Comparison of ENCODE assay signal across 9 mouse cellular contexts in the genomic region with DNA sequence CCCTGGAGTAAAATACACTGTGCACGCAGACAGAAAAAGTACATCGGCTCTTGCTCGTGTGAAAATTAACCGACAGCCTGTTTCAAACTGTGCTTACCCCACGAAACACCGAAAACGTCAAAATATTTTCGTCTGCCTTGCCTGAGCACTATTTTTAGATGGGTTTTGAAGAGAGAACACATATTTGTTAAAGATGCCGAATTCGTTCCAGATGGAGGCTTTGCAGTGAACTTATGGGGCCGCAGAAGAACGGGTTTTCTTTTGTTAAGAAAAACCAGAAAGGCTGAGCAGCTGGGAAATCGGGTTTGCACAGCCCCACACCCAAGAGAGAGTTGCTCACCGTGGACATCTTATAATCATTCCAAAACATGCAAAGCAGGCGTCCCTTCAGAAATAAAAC.
A peak's percentile ranks its signal among the peaks of the same experiment; 100 is the strongest.
DNase-seq lines count a peak whose midpoint lies in the region; ATAC-seq lines count a peak whose summit lies in the region.
"Had no signal": no experiment of that assay in that cellular context is flagged by ENCODE, and none has a peak within 500 bp of the region (broad histone marks: within the 10 kb centered on the region; RNA-seq: fewer than 3 reads in every experiment).

No protein-coding gene starts in this region.

- peaks cover 44% of the 10 kb centered on the region for H3K4me1 ChIP-seq in embryonic facial prominence, embryonic 15.5 days
- H3K4me1 ChIP-seq in hindbrain, embryonic 13.5 days (replicated peaks) = peaks cover 10% of the 10 kb centered on the region
- peaks cover 21% of the 10 kb centered on the region for H3K4me1 ChIP-seq in neural tube, embryonic 15.5 days
- H3K4me1 ChIP-seq in midbrain, embryonic 10.5 days = 0 out of 2 replicates have a peak, but pooled peaks cover 3% of the 10 kb centered on the region
- H3K4me1 ChIP-seq: liver, embryonic 13.5 days had no signal

- peak overlapping the region; percentile 94 for H3K27ac ChIP-seq in embryonic facial prominence, embryonic 15.5 days (replicated peaks)
- 0 out of 2 replicates have a peak overlapping the region, but pooled peaks have one; percentile 9 for H3K27ac ChIP-seq in hindbrain, embryonic 13.5 days
- peak overlapping the region; percentile 64 for H3K27ac ChIP-seq in neural tube, embryonic 15.5 days (replicated peaks)
- no peak overlapping the region; the same call in 1 of the 2 replicates for H3K27ac ChIP-seq in midbrain, embryonic 10.5 days (replicated peaks)
- H3K27ac ChIP-seq: liver, embryonic 13.5 days had no signal

- no peaks in the 10 kb centered on the region for H3K27me3 ChIP-seq in embryonic facial prominence, embryonic 15.5 days
- H3K27me3 ChIP-seq in hindbrain, embryonic 13.5 days = no peaks in the 10 kb centered on the region
- no peaks in the 10 kb centered on the region for H3K27me3 ChIP-seq in neural tube, embryonic 15.5 days (replicated peaks)
- H3K27me3 ChIP-seq in midbrain, embryonic 10.5 days (ENCODE audit: low read depth, poor library complexity, severe bottlenecking) = no peaks in the 10 kb centered on the region
- H3K27me3 ChIP-seq: liver, embryonic 13.5 days had no signal

- intact Hi-C loops in left cerebral cortex, postnatal 14 days (cut with DNase I) = no loop called here

- H3K4me3 ChIP-seq in embryonic facial prominence, embryonic 15.5 days (replicated peaks) = no peak overlapping the region
- H3K4me3 ChIP-seq in hindbrain, embryonic 13.5 days = no peak overlapping the region
- H3K4me3 ChIP-seq in neural tube, embryonic 15.5 days (replicated peaks) = no peak overlapping the region
- no peak overlapping the region for H3K4me3 ChIP-seq in midbrain, embryonic 10.5 days
- H3K4me3 ChIP-seq: liver, embryonic 13.5 days had no signal

- H3K36me3 ChIP-seq in embryonic facial prominence, embryonic 15.5 days = peaks cover 7% of the 10 kb centered on the region; the same call in 1 of the 2 replicates
- no peaks in the 10 kb centered on the region for H3K36me3 ChIP-seq in hindbrain, embryonic 13.5 days
- H3K36me3 ChIP-seq in neural tube, embryonic 15.5 days = no peaks in the 10 kb centered on the region
- H3K36me3 ChIP-seq in midbrain, embryonic 10.5 days = no peaks in the 10 kb centered on the region

- 10% methylated on average over 15 of the region's 15 CpGs for WGBS in embryonic facial prominence, embryonic 15.5 days
- 76% methylated on average over 15 of the region's 15 CpGs for WGBS in hindbrain, embryonic 13.5 days
- 70% methylated on average over 15 of the region's 15 CpGs for WGBS in neural tube, embryonic 15.5 days
- 82% methylated on average over 15 of the region's 15 CpGs for WGBS in midbrain, embryonic 10.5 days

- peak; percentile 69; the same call in 1 of the 2 replicates for ATAC-seq in embryonic facial prominence, embryonic 15.5 days (ENCODE audit: insufficient number of reproducible peaks, low FRiP score, low TSS enrichment, low read depth)
- no peak for ATAC-seq in hindbrain, embryonic 13.5 days (ENCODE audit: low FRiP score)
- ATAC-seq in neural tube, embryonic 15.5 days (ENCODE audit: low FRiP score) = no peak

- H3K9me3 ChIP-seq in embryonic facial prominence, embryonic 15.5 days (replicated peaks) = no peaks in the 10 kb centered on the region
- no peaks in the 10 kb centered on the region for H3K9me3 ChIP-seq in hindbrain, embryonic 13.5 days
- H3K9me3 ChIP-seq in neural tube, embryonic 15.5 days (replicated peaks) = no peaks in the 10 kb centered on the region
- H3K9me3 ChIP-seq in midbrain, embryonic 10.5 days (replicated peaks) = no peaks in the 10 kb centered on the region; the same call in 1 of the 2 replicates
- H3K9me3 ChIP-seq: liver, embryonic 13.5 days had no signal

- H3K4me2 ChIP-seq in embryonic facial prominence, embryonic 15.5 days (replicated peaks) = peak overlapping the region; percentile 31
- no peak overlapping the region for H3K4me2 ChIP-seq in hindbrain, embryonic 13.5 days
- no peak overlapping the region for H3K4me2 ChIP-seq in neural tube, embryonic 15.5 days
- H3K4me2 ChIP-seq: liver, embryonic 13.5 days had no signal

- DNase-seq in left cerebral cortex, postnatal 14 days (ENCODE audit: low spot score in 2 of 2) = peak; percentile 25 to 44
- DNase-seq in left cerebral cortex, adult 8-10 months (ENCODE audit: low spot score in 2 of 2) = no peak
- no peak for DNase-seq in T-cell, adult 2 months (ENCODE audit: low spot score)
- DNase-seq in midbrain, embryonic 10.5 days (ENCODE audit: low spot score) = no peak
- DNase-seq: liver, embryonic 13.5 days; thymus, postnatal 25 days had no signal

- H3K9ac ChIP-seq in embryonic facial prominence, embryonic 15.5 days = no peak overlapping the region
- H3K9ac ChIP-seq in hindbrain, embryonic 13.5 days = no peak overlapping the region
- no peak overlapping the region for H3K9ac ChIP-seq in neural tube, embryonic 15.5 days (replicated peaks)
- H3K9ac ChIP-seq: liver, embryonic 13.5 days had no signal

Comparison
In these comparisons a context has a peak if more than half of its experiments do, and no peak if none do; other contexts are left out.
1. DNase-seq: peak in left cerebral cortex, postnatal 14 days (2 of 2); none in left cerebral cortex, adult 8-10 months (0 of 2), T-cell, adult 2 months (single experiment) and midbrain, embryonic 10.5 days (single experiment).